Mouse (Mus musculus) left cerebral cortex, adult 2 months (tissue): ENCODE measurements at regions not wholly inside any gene's neighbourhood (a gene's known extent, or its start where the extent isn't known, plus 50 kb on each side); places are given as distances from the start of the nearest gene placed in this dataset.

ENCODE experiments used
- DNase-seq, 2 experiments: peaks; one replicate each; pipeline ENCODE4 v3.0.0; 2021 to 2022; ENCODE audit warnings: low spot score in 2 of 2, mixed read lengths in 1 of 2; ENCODE audit errors: extremely low spot score in 1 of 2
- H3K27ac ChIP-seq: fragments of 200-600 bp; 2 replicates; pipeline ENCODE4 v1.8.1; 2022
- H3K4me3 ChIP-seq: fragments of 200-600 bp; 2 replicates; pipeline ENCODE4 v1.8.1; 2022
- CTCF ChIP-seq: fragments of 200-600 bp; IDR thresholded peaks from 2 replicates; pipeline ENCODE4 v1.8.1; 2022; ENCODE audit warnings: antibody characterized with exemption, mild to moderate bottlenecking, moderate library complexity
- intact Hi-C: fragments of 180-260 bp; cut with DNase I; formaldehyde crosslinking; loops from one replicate; pipeline ENCODE4 v1.15.1; 2025

GRCm38 (mm10) chr15:60193157-60193556 lies 176.7 kb upstream of the 4933412E24Rik start:
- Histone ChIP-seq H3K27ac (no peak overlapping the region), H3K4me3 (no peak overlapping the region)
- intact Hi-C loops, result no loop called here
- no peak for DNase-seq
- TF ChIP-seq CTCF, result no peak

DNA sequence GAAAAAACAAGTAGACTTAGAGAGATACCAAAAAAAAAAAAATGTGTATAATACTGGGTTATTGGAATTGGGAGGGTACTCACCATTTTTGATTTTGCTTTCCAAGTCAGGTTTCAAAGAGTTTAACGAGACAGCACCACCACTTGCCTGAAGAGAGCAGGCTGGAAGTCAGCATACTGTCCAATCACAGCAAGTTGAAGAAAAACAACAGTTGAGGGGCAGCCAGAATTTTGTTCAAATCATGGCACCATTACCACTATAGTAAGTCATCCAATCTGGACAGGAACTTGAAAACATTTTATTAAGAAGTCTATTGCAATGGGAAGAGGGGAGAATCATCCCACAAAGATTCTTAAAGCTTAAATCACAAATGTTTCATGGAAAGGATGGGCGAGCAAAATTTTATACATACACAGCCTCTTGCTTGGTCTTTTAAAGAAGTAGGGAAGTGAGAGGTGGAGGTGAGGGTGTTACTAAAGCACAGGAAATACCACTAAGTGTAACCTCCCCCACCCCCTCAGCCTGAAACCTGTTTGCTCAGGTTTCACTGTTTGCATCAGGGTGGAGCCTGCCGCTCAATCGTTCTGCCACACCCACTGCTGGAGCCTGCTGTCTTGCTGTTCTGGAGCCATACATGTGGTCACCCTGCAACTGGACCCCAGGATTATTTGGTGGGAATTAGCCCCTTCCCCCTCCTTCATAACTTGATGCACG lies 170.7 kb upstream of the 4933412E24Rik start:
- DNase-seq, result no peak
- no peak overlapping the region for H3K27ac ChIP-seq
- intact Hi-C loops, result no loop called here
- no peak for TF ChIP-seq CTCF
- H3K4me3 ChIP-seq, result no peak overlapping the region

- DNase-seq, result peak; percentile 8 to 36
- intact Hi-C loops, result loop anchor here (5.0 kb wide), 1 partner anchor 166 kb away; no protein-coding TSS in a partner anchor
- TF ChIP-seq CTCF, result no peak
- no peak overlapping the region for H3K27ac ChIP-seq
- no peak overlapping the region for H3K4me3 ChIP-seq
Measured at GRCm38 (mm10) chr15:60141554-60142070, 125.2 kb upstream of the 4933412E24Rik start.

DNA sequence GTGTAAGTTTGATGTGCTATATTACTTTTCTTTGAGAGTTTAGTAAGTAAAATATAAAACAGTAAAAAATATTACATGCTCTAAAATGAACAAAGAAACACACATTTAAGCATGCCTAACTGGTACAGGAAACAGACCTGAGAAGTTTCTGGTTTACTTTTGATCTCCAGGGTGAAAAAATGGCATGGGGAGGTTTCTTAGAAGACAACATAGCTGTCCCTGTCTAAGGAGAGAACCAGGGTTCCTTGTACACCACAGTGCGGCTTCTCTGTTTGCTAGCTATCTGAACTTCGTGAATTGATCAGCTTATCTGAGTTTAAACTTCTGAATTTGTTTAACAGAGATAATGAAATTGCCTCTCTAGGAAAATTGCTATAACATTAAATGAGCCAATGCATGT lies 120.3 kb upstream of the 4933412E24Rik start:
- DNase-seq, result no peak
- no peak for TF ChIP-seq CTCF
- no peak overlapping the region for H3K27ac ChIP-seq
- H3K4me3 ChIP-seq, result no peak overlapping the region
- intact Hi-C loops, result no loop called here

DNA sequence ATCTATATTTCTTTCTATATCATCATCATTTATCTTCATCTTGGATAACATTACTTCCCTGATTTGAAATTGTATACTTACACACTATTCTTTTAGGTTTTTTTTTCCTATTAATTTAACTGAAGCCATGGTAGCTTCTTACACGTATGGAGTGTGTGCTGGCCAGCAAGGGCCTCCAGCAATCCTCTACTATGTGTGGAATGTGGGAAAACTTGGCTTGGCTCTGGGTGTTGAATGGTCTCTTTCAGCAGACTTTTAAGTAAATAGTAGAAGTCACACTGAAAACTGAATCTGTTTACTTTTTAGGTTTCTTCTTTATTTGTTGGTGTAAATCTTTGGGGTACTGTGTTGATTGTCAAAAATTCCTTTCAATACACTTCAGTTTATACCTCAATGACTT lies 118.1 kb upstream of the 4933412E24Rik start:
- intact Hi-C loops, result no loop called here
- no peak for TF ChIP-seq CTCF
- no peak overlapping the region for H3K4me3 ChIP-seq
- DNase-seq, result no peak
- no peak overlapping the region for H3K27ac ChIP-seq

DNA sequence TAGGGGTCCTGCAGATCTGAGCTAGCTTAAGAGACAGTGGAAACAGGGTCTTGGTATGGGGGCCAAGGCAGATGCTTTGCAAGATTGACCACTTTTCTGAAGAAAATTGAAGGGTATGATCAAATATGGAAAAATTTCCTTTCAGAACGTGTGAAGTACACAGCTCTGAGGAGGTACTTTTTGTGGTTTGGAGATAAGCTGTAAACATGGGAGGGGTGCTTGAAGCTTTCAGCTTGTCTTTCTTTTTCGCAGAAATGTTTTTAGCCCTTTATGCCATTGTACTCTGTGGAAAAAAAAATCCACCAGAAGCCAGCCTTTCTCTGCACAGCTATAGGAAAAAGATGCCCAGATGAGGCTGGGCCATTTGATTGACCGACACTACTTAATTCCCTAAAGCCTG lies 116.3 kb upstream of the 4933412E24Rik start:
- no peak overlapping the region for H3K27ac ChIP-seq
- intact Hi-C loops, result no loop called here
- no peak for TF ChIP-seq CTCF
- no peak overlapping the region for H3K4me3 ChIP-seq
- no peak for DNase-seq

- Histone ChIP-seq H3K27ac (no peak overlapping the region), H3K4me3 (no peak overlapping the region)
- intact Hi-C loops, result loop anchor here (5.0 kb wide), 1 partner anchor 1233 kb away; no protein-coding TSS in a partner anchor
- DNase-seq, result no peak
- no peak for TF ChIP-seq CTCF
Measured at GRCm38 (mm10) chr15:60124461-60124860, 108.0 kb upstream of the 4933412E24Rik start.

DNA sequence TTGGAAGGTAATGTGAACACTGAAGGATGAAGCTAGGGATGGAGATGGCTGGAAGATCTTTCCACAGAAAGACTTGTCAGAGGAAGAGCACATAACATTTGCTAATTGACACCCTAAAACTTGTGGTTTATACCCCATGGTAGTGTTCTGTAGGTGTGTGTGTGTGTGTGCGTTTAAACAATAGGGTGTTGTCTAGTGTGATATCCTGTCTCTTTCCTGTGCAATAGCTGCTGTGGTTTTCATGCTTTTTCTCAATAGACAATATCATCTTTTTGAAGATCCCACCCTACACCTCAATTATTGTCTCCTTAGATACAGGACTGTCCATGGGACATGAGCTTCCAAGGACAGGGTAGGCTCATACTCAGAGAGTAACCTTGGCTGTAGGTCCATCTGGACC lies 103.5 kb upstream of the 4933412E24Rik start:
- no peak for TF ChIP-seq CTCF
- no peak overlapping the region for H3K27ac ChIP-seq
- DNase-seq, result no peak
- H3K4me3 ChIP-seq, result no peak overlapping the region
- intact Hi-C loops, result loop anchor here (5.0 kb wide), 1 partner anchor 1237 kb away; no protein-coding TSS in a partner anchor

DNA sequence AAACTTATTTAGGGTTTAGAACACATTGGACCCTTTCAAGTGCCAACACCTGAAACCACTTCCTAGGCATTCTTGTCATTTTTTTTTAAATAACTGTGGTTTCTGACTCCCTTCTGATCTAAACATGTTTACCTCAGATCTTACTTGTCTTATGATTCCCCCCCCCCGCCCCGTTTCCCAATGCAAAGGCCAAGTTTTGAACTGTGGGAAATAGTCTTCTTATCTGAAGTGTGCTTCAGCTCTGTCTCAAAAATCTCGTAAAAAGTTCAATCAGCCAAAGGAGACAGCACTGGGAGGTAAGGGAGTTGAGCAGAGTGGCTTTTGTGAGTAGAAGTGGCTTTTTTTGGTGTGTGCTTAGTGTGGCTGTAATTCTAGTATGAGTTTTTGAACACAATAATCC lies 95.5 kb upstream of the 4933412E24Rik start:
- TF ChIP-seq CTCF, result no peak
- intact Hi-C loops, result no loop called here
- DNase-seq, result no peak
- Histone ChIP-seq H3K4me3 (no peak overlapping the region), H3K27ac (no peak overlapping the region)

DNA sequence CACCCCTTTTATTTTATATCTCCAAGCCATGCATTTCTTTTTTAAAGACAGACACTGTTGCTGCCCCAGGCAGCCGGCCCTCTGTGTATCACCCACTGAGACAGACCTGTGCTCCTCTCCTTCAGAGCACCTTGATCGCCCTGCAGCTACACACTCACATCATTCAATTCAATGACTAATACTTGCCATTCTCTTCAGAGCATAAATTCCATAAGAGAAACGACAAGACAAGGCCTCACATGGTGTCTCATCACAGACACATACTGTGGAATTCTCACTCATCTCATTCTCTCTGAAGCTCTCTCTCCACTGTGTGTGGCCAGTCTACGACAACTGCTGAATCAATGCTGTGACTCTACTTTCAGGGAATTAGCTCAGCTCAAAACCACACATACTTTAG lies 94.6 kb upstream of the 4933412E24Rik start:
- intact Hi-C loops, result no loop called here
- no peak for DNase-seq
- no peak overlapping the region for H3K4me3 ChIP-seq
- H3K27ac ChIP-seq, result no peak overlapping the region
- TF ChIP-seq CTCF, result no peak

- DNase-seq, result no peak
- H3K4me3 ChIP-seq, result no peak overlapping the region
- TF ChIP-seq CTCF, result no peak
- H3K27ac ChIP-seq, result no peak overlapping the region
- intact Hi-C loops, result no loop called here
Measured at GRCm38 (mm10) chr15:60104126-60104525, 87.7 kb upstream of the 4933412E24Rik start.

GRCm38 (mm10) chr15:60101485-60102280 lies 85.3 kb upstream of the 4933412E24Rik start:
- Histone ChIP-seq H3K27ac (no peak overlapping the region), H3K4me3 (no peak overlapping the region)
- no peak for TF ChIP-seq CTCF
- no peak for DNase-seq
- intact Hi-C loops, result no loop called here
